Mouse (Mus musculus) testis, postnatal 10 days (tissue): Measurements from ENCODE around the gene Pwp1.
"Not testable (repeated sequence)": the region's sequence is repeated elsewhere in the genome, so short reads cannot be mapped to it uniquely, and the experiment has no call there.

Experiments used
- DNase-seq: peaks from one replicate; pipeline ENCODE4 v3.0.0; 2021; ENCODE audit warnings: low spot score

Pwp1 gene

GRCm38 (mm10) chr10:85829085-85829853, at the start of gene Pwp1:
Gene Pwp1 (plus strand): TSS chr10:85829494.
- peak; percentile 49 for DNase-seq

- not testable (repeated sequence) for DNase-seq
Observed at GRCm38 (mm10) chr10:85822143-85822696, 7.1 kb upstream of the Pwp1 start.

GRCm38 (mm10) chr10:85823752-85824151, 5.5 kb upstream of the Pwp1 start:
- DNase-seq: not testable (repeated sequence)

- DNase-seq: not testable (repeated sequence)
Observed at GRCm38 (mm10) chr10:85828722-85829084, 591 bp upstream of the Pwp1 start.

- no peak for DNase-seq
Observed at GRCm38 (mm10) chr10:85846105-85846862, 17.0 kb downstream of the Pwp1 start.

GRCm38 (mm10) chr10:85871698-85872478, 42.6 kb downstream of the Pwp1 start:
- DNase-seq: peak; percentile 97

- no peak for DNase-seq
Observed at GRCm38 (mm10) chr10:85872479-85872773, 43.1 kb downstream of the Pwp1 start.

- no peak for DNase-seq
Observed at GRCm38 (mm10) chr10:85873861-85874544, 44.7 kb downstream of the Pwp1 start.

- DNase-seq: no peak
Observed at GRCm38 (mm10) chr10:85875812-85876211, 46.5 kb downstream of the Pwp1 start.

- DNase-seq: no peak
Observed at GRCm38 (mm10) chr10:85879886-85880486, 50.7 kb downstream of the Pwp1 start.

- DNase-seq: peak; percentile 98
Observed at GRCm38 (mm10) chr10:85916498-85917309, 87.4 kb downstream of the Pwp1 start, which contains the start of gene Prdm4. Gene Prdm4 (minus strand): TSS chr10:85917142.

- DNase-seq: no peak
Observed at GRCm38 (mm10) chr10:85927676-85928445, 98.6 kb downstream of the Pwp1 start, which contains the start of gene Ascl4. Gene Ascl4 (plus strand): TSS chr10:85927681.

GRCm38 (mm10) chr10:85928499-85929207, 99.4 kb downstream of the Pwp1 start:
- DNase-seq: peak; percentile 78

GRCm38 (mm10) chr10:85929208-85929591, 99.9 kb downstream of the Pwp1 start:
- no peak for DNase-seq

- no peak for DNase-seq
Observed at GRCm38 (mm10) chr10:85929962-85930361, 100.7 kb downstream of the Pwp1 start.

GRCm38 (mm10) chr10:85936280-85936965, 107.1 kb downstream of the Pwp1 start:
- no peak for DNase-seq
